Mouse (Mus musculus): ENCODE data around the gene Gm17467. TPM values are rescaled to one million over a fixed set of nuclear protein-coding genes. Genes with fewer than 3 reads are reported as not detected.
"Not testable (repeated sequence)": the region's sequence is repeated elsewhere in the genome, so short reads cannot be mapped to it uniquely, and the experiment has no call there.

Gene Gm17467
- polyA plus RNA-seq (2014; fragmentation: Nextera tagmentation; extraction: Ambion mirVana): not detected in 2 replicates

DNA sequence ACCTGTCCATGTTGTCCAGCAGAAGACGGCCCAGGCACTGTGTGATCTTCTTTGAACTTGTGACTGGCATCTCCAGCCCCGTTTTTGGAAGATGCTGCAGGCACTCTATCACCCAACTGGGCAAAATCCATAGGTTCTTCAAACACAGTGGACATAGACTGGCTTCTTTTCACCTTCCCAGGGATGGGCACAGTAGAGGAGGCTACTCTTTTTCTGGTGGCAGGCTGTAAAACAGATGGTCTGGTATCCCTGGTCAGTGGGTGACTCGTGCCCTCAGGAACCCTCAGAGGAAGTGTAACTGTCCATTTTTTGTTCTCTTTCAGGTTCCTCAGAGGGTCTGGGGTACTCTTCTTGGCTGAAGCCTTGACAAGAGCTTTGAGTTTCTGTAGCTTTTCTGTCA, at the start of gene Gm17467:
Gene Gm17467 (minus strand): TSS at position 101 of the 400 bp plus-strand sequence.
- H3K36me3 ChIP-seq (ENCODE audit: control insufficient read depth, insufficient read depth, low read length); H3K27me3 ChIP-seq (ENCODE audit: control insufficient read depth, insufficient read depth, low read length); H3K9ac ChIP-seq (ENCODE audit: low read length); H3K4me3 ChIP-seq (ENCODE audit: low read depth, low read length); H3K4me2 ChIP-seq (ENCODE audit: low read depth, severe bottlenecking); DNase-seq (ENCODE audit: low spot score); H3K27ac ChIP-seq (replicated peaks; ENCODE audit: low read depth, low read length); H3K9me3 ChIP-seq (ENCODE audit: control insufficient read depth, low read length); H3K4me1 ChIP-seq (ENCODE audit: control insufficient read depth, insufficient read depth, low read length); ATAC-seq (ENCODE audit: insufficient number of reproducible peaks, low FRiP score, low TSS enrichment, low read depth): not testable (repeated sequence)
- WGBS: no CpG with 5 or more reads among the region's 3 CpGs

Other genes starting within 250 kb of the Gm17467 start
- not detected in 2 replicates for gene Cldn34c2, start 123.1 kb downstream of the Gm17467 start, polyA plus RNA-seq (2014; fragmentation: Nextera tagmentation; extraction: Ambion mirVana)
- gene Cldn34c3, start 88.9 kb upstream of the Gm17467 start, polyA plus RNA-seq (2014; fragmentation: Nextera tagmentation; extraction: Ambion mirVana): 0.80 TPM in 1 of 2 replicates, not detected in the other

Measured in limb, embryonic 11.5 days (tissue).